Mouse (Mus musculus): Measurements from ENCODE around the gene Omp. TPM values are rescaled to one million over a fixed set of nuclear protein-coding genes. Genes with fewer than 3 reads are reported as not detected.

Gene Omp
- polyA plus RNA-seq, 1 experiment: 0.42 TPM

DNA sequence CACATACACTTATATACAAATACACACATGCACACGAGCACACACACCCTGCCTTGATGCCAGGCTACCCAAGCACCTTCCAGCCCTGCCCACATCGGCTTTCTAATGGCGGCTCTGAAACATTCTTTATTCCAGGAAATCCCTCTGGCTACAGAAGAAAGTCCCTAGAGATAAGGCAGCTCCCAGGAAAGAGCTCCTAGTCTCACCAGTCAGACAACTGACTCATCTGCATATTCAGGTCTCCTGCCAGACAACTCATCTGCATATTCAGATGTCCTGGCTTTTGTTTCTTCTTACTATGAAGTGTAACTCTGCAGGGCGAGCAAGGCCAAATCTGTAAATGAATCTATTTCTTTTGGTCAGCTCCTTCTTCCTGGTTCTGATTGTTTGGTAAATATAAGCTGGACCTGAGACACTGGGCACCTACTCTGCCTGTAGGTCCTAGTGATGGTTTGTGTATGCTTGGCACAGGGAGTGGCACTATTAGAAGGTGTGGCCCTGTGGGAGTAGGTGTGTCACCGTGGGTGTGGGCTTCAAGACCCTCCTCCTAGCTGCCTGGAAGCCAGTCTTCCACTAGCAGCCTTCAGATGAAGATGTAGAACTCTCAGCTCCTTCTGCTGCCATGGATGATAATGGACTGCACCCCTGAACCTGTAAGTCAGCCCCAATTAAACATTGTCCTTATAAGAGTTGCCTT lies 12.5 kb upstream of the Omp start:
- H3K36me3 ChIP-seq (ENCODE audit: control insufficient read depth): peaks cover 96% of the 10 kb centered on the region
- TF ChIP-seq GATA1 (IDR thresholded peaks at IDR 0.05; ENCODE audit: low read length) (no peak), TAL1 (IDR thresholded peaks at IDR 0.05; ENCODE audit: low read length) (no peak)
- no peaks in the 10 kb centered on the region for H3K9me3 ChIP-seq (ENCODE audit: control insufficient read depth, low read length)
- H3K4me1 ChIP-seq (ENCODE audit: control insufficient read depth): peaks cover 81% of the 10 kb centered on the region
- H3K27me3 ChIP-seq (ENCODE audit: control insufficient read depth): no peaks in the 10 kb centered on the region
- H3K4me3 ChIP-seq (replicated peaks): peak overlapping the region; percentile 60

GRCm38 (mm10) chr7:98156280-98156665 lies 11.0 kb upstream of the Omp start:
- Histone ChIP-seq H3K4me3 (replicated peaks) (no peak overlapping the region), H3K4me1 (ENCODE audit: control insufficient read depth) (peaks cover 74% of the 10 kb centered on the region), H3K36me3 (ENCODE audit: control insufficient read depth) (peaks cover 96% of the 10 kb centered on the region), H3K9me3 (ENCODE audit: control insufficient read depth, low read length) (no peaks in the 10 kb centered on the region), H3K27me3 (ENCODE audit: control insufficient read depth) (no peaks in the 10 kb centered on the region)
- no peak for TF ChIP-seq TAL1 (IDR thresholded peaks at IDR 0.05; ENCODE audit: low read length)
- no peak for TF ChIP-seq GATA1 (IDR thresholded peaks at IDR 0.05; ENCODE audit: low read length)

DNA sequence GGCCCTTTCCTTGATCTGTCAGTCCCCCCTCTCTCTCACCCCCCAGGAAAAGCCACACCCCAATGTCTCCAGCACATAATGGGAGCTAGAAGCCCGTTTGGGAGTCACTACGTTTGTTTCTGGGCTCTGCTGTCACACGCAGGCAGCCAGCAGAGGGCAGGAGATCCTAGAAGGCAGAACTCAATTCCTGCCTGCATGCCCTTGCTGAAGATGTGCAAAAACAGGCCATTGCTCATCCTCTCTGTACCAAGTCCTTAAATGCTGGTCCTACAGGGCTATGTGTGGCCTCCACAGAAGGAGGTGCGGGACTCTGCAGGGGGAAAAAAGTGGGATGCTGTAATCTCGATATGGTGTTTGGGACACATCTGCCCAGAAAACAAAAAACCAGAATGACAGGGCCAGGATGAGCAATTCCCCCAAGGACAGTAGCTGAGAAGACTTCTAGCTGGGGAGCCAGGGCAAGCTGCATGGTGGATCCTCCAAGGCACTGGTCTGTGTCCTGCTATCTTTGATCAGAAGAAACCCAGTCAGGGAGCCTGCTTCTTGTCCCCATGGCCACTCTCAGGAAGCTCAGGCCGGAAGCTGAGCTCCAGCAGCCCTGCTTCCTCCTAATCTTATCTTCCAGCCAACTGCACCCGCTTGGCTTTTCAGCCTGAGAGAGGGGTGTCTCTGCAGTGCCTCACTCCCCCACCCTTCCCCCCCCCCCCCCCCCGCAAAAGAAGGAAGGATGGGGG lies 10.4 kb upstream of the Omp start:
- H3K4me3 ChIP-seq (replicated peaks): no peak overlapping the region
- H3K36me3 ChIP-seq (ENCODE audit: control insufficient read depth): peaks cover 95% of the 10 kb centered on the region
- H3K4me1 ChIP-seq (ENCODE audit: control insufficient read depth): peaks cover 69% of the 10 kb centered on the region

GRCm38 (mm10) chr7:98153892-98154291 lies 8.6 kb upstream of the Omp start:
- H3K4me1 ChIP-seq (ENCODE audit: control insufficient read depth): peaks cover 58% of the 10 kb centered on the region
- H3K27me3 ChIP-seq (ENCODE audit: control insufficient read depth): no peaks in the 10 kb centered on the region
- TF ChIP-seq TAL1 (IDR thresholded peaks at IDR 0.05; ENCODE audit: low read length) (no peak), GATA1 (IDR thresholded peaks at IDR 0.05; ENCODE audit: low read length) (no peak)
- no peaks in the 10 kb centered on the region for H3K9me3 ChIP-seq (ENCODE audit: control insufficient read depth, low read length)
- H3K4me3 ChIP-seq (replicated peaks): no peak overlapping the region
- peaks cover 95% of the 10 kb centered on the region for H3K36me3 ChIP-seq (ENCODE audit: control insufficient read depth)

More for the DNA sequence above, 10.4 kb upstream of the Omp start:
- no peaks in the 10 kb centered on the region for H3K9me3 ChIP-seq (ENCODE audit: control insufficient read depth, low read length)
- TF ChIP-seq GATA1 (IDR thresholded peaks at IDR 0.05; ENCODE audit: low read length): no peak
- no peak for TF ChIP-seq TAL1 (IDR thresholded peaks at IDR 0.05; ENCODE audit: low read length)
- H3K27me3 ChIP-seq (ENCODE audit: control insufficient read depth): no peaks in the 10 kb centered on the region

DNA sequence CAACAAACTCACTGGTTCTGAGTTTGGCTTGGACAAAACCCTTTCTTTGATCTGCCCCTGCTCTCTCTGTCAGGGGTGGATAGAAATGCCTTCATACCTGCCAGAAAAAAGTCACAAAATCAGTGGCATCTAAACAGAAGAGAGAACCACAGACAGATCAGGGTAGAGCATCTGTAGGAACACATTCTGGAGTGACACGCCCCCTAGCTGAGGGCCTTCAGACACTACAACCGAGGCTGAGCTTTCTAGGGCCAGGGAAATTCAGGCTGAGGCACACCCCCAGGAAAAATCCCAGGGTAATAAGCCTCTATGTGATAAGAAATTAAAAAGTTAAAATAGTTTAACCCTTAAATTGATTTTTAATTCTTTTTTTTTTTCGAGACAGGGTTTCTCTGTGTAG lies 8.0 kb upstream of the Omp start:
- TF ChIP-seq TAL1 (IDR thresholded peaks at IDR 0.05; ENCODE audit: low read length) (no peak), GATA1 (IDR thresholded peaks at IDR 0.05; ENCODE audit: low read length) (no peak)
- H3K27me3 ChIP-seq (ENCODE audit: control insufficient read depth): no peaks in the 10 kb centered on the region
- H3K4me3 ChIP-seq (replicated peaks): no peak overlapping the region
- H3K4me1 ChIP-seq (ENCODE audit: control insufficient read depth): peaks cover 52% of the 10 kb centered on the region
- peaks cover 93% of the 10 kb centered on the region for H3K36me3 ChIP-seq (ENCODE audit: control insufficient read depth)
- no peaks in the 10 kb centered on the region for H3K9me3 ChIP-seq (ENCODE audit: control insufficient read depth, low read length)

GRCm38 (mm10) chr7:98152400-98152799 lies 7.1 kb upstream of the Omp start:
- Histone ChIP-seq H3K27me3 (ENCODE audit: control insufficient read depth) (no peaks in the 10 kb centered on the region), H3K4me1 (ENCODE audit: control insufficient read depth) (peaks cover 43% of the 10 kb centered on the region), H3K9me3 (ENCODE audit: control insufficient read depth, low read length) (no peaks in the 10 kb centered on the region), H3K4me3 (replicated peaks) (no peak overlapping the region), H3K36me3 (ENCODE audit: control insufficient read depth) (peaks cover 93% of the 10 kb centered on the region)
- TF ChIP-seq TAL1 (IDR thresholded peaks at IDR 0.05; ENCODE audit: low read length): no peak
- no peak for TF ChIP-seq GATA1 (IDR thresholded peaks at IDR 0.05; ENCODE audit: low read length)

- peaks cover 31% of the 10 kb centered on the region for H3K4me1 ChIP-seq (ENCODE audit: control insufficient read depth)
- H3K27me3 ChIP-seq (ENCODE audit: control insufficient read depth): no peaks in the 10 kb centered on the region
- H3K9me3 ChIP-seq (ENCODE audit: control insufficient read depth, low read length): no peaks in the 10 kb centered on the region
- no peak for TF ChIP-seq TAL1 (IDR thresholded peaks at IDR 0.05; ENCODE audit: low read length)
- TF ChIP-seq GATA1 (IDR thresholded peaks at IDR 0.05; ENCODE audit: low read length): no peak
- H3K4me3 ChIP-seq (replicated peaks): no peak overlapping the region
- H3K36me3 ChIP-seq (ENCODE audit: control insufficient read depth): peaks cover 94% of the 10 kb centered on the region
Measured at GRCm38 (mm10) chr7:98150525-98150924, 5.2 kb upstream of the Omp start.

DNA sequence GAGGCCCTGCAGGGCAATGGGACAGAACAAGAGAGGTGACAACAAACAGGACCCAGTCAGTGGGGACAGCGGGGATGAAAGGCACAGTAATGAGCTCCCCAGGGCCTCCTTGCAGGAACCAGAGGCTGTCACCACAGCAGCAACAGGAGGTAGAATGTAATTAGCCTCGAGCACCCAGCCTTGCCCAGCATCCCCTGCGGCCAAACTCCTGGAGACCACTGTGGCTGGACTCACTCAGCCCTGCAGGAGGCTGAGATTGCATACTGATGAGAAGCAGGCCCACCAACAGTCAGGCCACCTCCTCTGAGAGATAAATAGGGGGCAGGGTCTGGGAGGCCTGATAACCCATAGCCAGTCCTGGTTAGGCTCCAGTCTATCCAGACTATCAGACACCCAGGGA lies 4.5 kb upstream of the Omp start:
- Histone ChIP-seq H3K9me3 (ENCODE audit: control insufficient read depth, low read length) (no peaks in the 10 kb centered on the region), H3K27me3 (ENCODE audit: control insufficient read depth) (no peaks in the 10 kb centered on the region), H3K4me3 (replicated peaks) (no peak overlapping the region), H3K4me1 (ENCODE audit: control insufficient read depth) (peaks cover 30% of the 10 kb centered on the region), H3K36me3 (ENCODE audit: control insufficient read depth) (peaks cover 94% of the 10 kb centered on the region)
- TF ChIP-seq TAL1 (IDR thresholded peaks at IDR 0.05; ENCODE audit: low read length) (no peak), GATA1 (IDR thresholded peaks at IDR 0.05; ENCODE audit: low read length) (no peak)

GRCm38 (mm10) chr7:98148721-98149407 lies 3.6 kb upstream of the Omp start:
- no peak overlapping the region for H3K4me3 ChIP-seq (replicated peaks)

More at GRCm38 (mm10) chr7:98148721-98149407, 3.6 kb upstream of the Omp start:
- no peak for TF ChIP-seq GATA1 (IDR thresholded peaks at IDR 0.05; ENCODE audit: low read length)
- TF ChIP-seq TAL1 (IDR thresholded peaks at IDR 0.05; ENCODE audit: low read length): no peak
- no peaks in the 10 kb centered on the region for H3K27me3 ChIP-seq (ENCODE audit: control insufficient read depth)
- no peaks in the 10 kb centered on the region for H3K9me3 ChIP-seq (ENCODE audit: control insufficient read depth, low read length)
- H3K4me1 ChIP-seq (ENCODE audit: control insufficient read depth): peaks cover 26% of the 10 kb centered on the region
- peaks cover 94% of the 10 kb centered on the region for H3K36me3 ChIP-seq (ENCODE audit: control insufficient read depth)
